Mouse (Mus musculus) adrenal gland, postnatal 0 days (tissue): ENCODE results near the gene Morn2. TPM values are rescaled to one million over a fixed set of nuclear protein-coding genes. Genes with fewer than 3 reads are reported as not detected.

ENCODE experiments used
- polyA plus RNA-seq: library from polyadenylated mRNA; unstranded; fragments of >200 nt; fragmentation: Nextera tagmentation; extraction: Ambion mirVana; gene quantifications from 2 replicates; pipeline ENCODE4 v1.2.1, GENCODE M21; 2015

Morn2 gene
- 25.7 and 27.1 TPM in 2 replicates for polyA plus RNA-seq

DNA sequence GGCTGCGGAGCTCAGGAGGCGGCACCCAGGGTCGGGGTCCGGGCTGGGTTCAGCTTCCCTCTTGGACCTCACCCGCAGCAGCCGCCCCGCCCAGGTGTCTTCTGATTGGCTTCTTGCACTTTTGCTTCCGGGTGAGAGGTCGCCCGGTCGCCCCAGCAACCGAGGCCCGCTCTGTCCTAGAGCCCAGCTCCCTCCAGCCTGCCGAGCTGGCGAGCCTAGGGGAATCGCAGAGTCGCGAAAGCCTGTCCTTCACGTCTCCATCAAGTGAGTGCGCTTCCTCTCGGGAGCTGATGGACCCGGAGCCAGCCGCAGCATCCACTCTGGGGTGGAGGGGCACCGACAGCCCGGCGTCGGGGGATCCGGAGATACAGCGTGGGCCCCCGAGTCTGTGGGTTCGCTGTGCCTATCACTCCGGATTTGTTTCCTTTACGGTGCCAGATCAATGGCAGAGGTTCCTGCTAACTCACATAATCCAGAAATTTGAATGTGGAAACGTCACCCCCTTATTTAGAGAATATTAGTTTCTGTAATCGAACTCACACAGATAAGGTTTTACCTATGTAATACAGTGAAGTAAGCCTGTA, at the start of gene Morn2, which contains the start of gene Dhx57:
Morn2 (plus strand) TSS at position 130 of the 584 bp plus-strand sequence.
Dhx57 (minus strand) TSS at position 403 of the 584 bp plus-strand sequence.

GRCm38 (mm10) chr17:80307251-80307650, 17.2 kb downstream of the Morn2 start, which contains the start of gene Arhgef33:
Gene Arhgef33 (plus strand): TSS chr17:80307407.

Other genes with a start within 250 kb of the Morn2 start
- gene Hnrnpll, start 227.9 kb upstream of the Morn2 start, polyA plus RNA-seq = 28.9 and 37.4 TPM in 2 replicates
- gene Galm, start 162.7 kb upstream of the Morn2 start, polyA plus RNA-seq = 9.0 and 9.9 TPM in 2 replicates
- gene Srsf7, start 82.9 kb upstream of the Morn2 start, polyA plus RNA-seq = 221 and 296 TPM in 2 replicates
- gene Ttc39d, start 82.7 kb upstream of the Morn2 start, polyA plus RNA-seq = 0.15 and 0.19 TPM in 2 replicates
- gene Gemin6, start 65.8 kb upstream of the Morn2 start, polyA plus RNA-seq = 36.9 and 41.6 TPM in 2 replicates
- gene Dhx57, start 273 bp downstream of the Morn2 start, polyA plus RNA-seq = 9.2 and 13.0 TPM in 2 replicates
- 1.5 and 2.5 TPM in 2 replicates for gene Arhgef33, start 17.2 kb downstream of the Morn2 start, polyA plus RNA-seq
- 1.4 and 3.0 TPM in 2 replicates for gene Gm10190, start 83.3 kb downstream of the Morn2 start, polyA plus RNA-seq
- gene Sos1, start 190.2 kb downstream of the Morn2 start, polyA plus RNA-seq = 3.7 and 4.1 TPM in 2 replicates